Mouse (Mus musculus) MEL (cell line): ENCODE measurements at regions not wholly inside any gene's neighbourhood (a gene's known extent, or its start where the extent isn't known, plus 50 kb on each side); places are given as distances from the start of the nearest gene placed in this dataset.

ENCODE experiments used
- DNase-seq: peaks from one replicate; pipeline ENCODE4 v3.0.0; 2011; ENCODE audit warnings: low read depth, low spot score
- H3K27ac ChIP-seq: 2 replicates; pipeline ENCODE4 v1.5.1; 2012; ENCODE audit warnings: low read depth, mild to moderate bottlenecking, control low read depth, low read length, moderate library complexity; ENCODE audit not compliant: control insufficient read depth
- H3K27me3 ChIP-seq, 2 experiments: fragments of 150-350 bp in 1 of 2; sonication (generic) in 1 of 2; 2 replicates each; pipeline ENCODE4 v1.6.1; 2012; ENCODE audit warnings: low read length in 2 of 2, mild to moderate bottlenecking in 2 of 2, improper control_type of control experiment in 1 of 2, moderate library complexity in 1 of 2; ENCODE audit not compliant: insufficient read depth in 2 of 2, control insufficient read depth in 1 of 2
- H3K36me3 ChIP-seq, 2 experiments: 2 replicates each; pipeline ENCODE4 v1.6.1; 2012 to 2014; ENCODE audit warnings: low read length in 2 of 2, improper control_type of control experiment in 1 of 2, inconsistent platforms in 1 of 2, mild to moderate bottlenecking in 1 of 2; ENCODE audit not compliant: insufficient read depth in 2 of 2, control insufficient read depth in 1 of 2
- H3K4me1 ChIP-seq, 2 experiments: fragments of 150-350 bp in 1 of 2; sonication (generic) in 1 of 2; 2 replicates each; pipeline ENCODE4 v1.6.1; 2012; ENCODE audit warnings: low read length in 2 of 2, improper control_type of control experiment in 1 of 2, mild to moderate bottlenecking in 1 of 2; ENCODE audit not compliant: insufficient read depth in 2 of 2, control insufficient read depth in 1 of 2
- H3K4me3 ChIP-seq, 2 experiments: fragments of 150-350 bp in 1 of 2; sonication (generic) in 1 of 2; 2 replicates each; pipeline ENCODE4 v1.5.1; 2012; ENCODE audit warnings: low read depth in 2 of 2, low read length in 2 of 2, mild to moderate bottlenecking in 2 of 2, moderate library complexity in 2 of 2, control low read depth in 1 of 2, improper control_type of control experiment in 1 of 2; ENCODE audit not compliant: control insufficient read depth in 1 of 2, insufficient read depth in 1 of 2
- H3K79me2 ChIP-seq: 2 replicates; pipeline ENCODE4 v1.6.1; 2012; ENCODE audit warnings: mild to moderate bottlenecking, low read length, moderate library complexity; ENCODE audit not compliant: control insufficient read depth, poor library complexity, insufficient read depth
- H3K9ac ChIP-seq: 2 replicates; pipeline ENCODE4 v1.6.1; 2012; ENCODE audit warnings: low read depth, mild to moderate bottlenecking, control low read depth, low read length, moderate library complexity; ENCODE audit not compliant: control insufficient read depth, poor library complexity, severe bottlenecking
- H3K9me3 ChIP-seq: fragments of 150-350 bp; sonication (generic); replicated peaks from 2 replicates; pipeline ENCODE4 v1.6.1; 2012; ENCODE audit warnings: mild to moderate bottlenecking, low read length, improper control_type of control experiment, moderate library complexity; ENCODE audit not compliant: insufficient read depth
- BHLHE40 ChIP-seq: IDR thresholded peaks from 2 replicates; pipeline ENCODE4 v1.6.1; 2012; ENCODE audit warnings: low read depth, mild to moderate bottlenecking, inconsistent platforms, low read length, improper control_type of control experiment, borderline replicate concordance
- E2F4 ChIP-seq: IDR thresholded peaks from 2 replicates; pipeline ENCODE4 v1.6.1; 2011; ENCODE audit warnings: low read depth, low read length, improper control_type of control experiment, borderline replicate concordance
- ELF1 ChIP-seq: IDR thresholded peaks from 2 replicates; pipeline ENCODE4 v1.6.1; 2014; ENCODE audit warnings: low read depth, mild to moderate bottlenecking, inconsistent platforms, low read length, improper control_type of control experiment, moderate library complexity
- EP300 ChIP-seq, 2 experiments: IDR thresholded peaks; 2 replicates each; pipeline ENCODE4 v1.6.1; 2011; ENCODE audit warnings: improper control_type of control experiment in 2 of 2, low read length in 2 of 2, low read depth in 1 of 2, mild to moderate bottlenecking in 1 of 2
- ETS1 ChIP-seq: IDR thresholded peaks from 2 replicates; pipeline ENCODE4 v1.6.1; 2012; ENCODE audit warnings: low read depth, mild to moderate bottlenecking, inconsistent platforms, low read length, improper control_type of control experiment, moderate library complexity
- GATA1 ChIP-seq: IDR thresholded peaks from 2 replicates; pipeline ENCODE4 v1.6.1; 2011; ENCODE audit warnings: low read depth, low read length, improper control_type of control experiment
- JUND ChIP-seq: IDR thresholded peaks from 2 replicates; pipeline ENCODE4 v1.6.1; 2011; ENCODE audit warnings: low read depth, mild to moderate bottlenecking, improper control_type of control experiment, low read length
- KAT2A ChIP-seq: conservative IDR thresholded peaks from 2 replicates; pipeline ENCODE4 v1.6.1; 2012; ENCODE audit warnings: low read depth, low read length, improper control_type of control experiment, inconsistent platforms
- MAX ChIP-seq: IDR thresholded peaks from 2 replicates; pipeline ENCODE4 v1.6.1; 2011; ENCODE audit warnings: low read length, improper control_type of control experiment
- MEF2A ChIP-seq: IDR thresholded peaks from 2 replicates; pipeline ENCODE4 v1.6.1; 2014; ENCODE audit warnings: low read depth, mild to moderate bottlenecking, inconsistent platforms, low read length, improper control_type of control experiment; ENCODE audit not compliant: poor library complexity, insufficient replicate concordance, severe bottlenecking; ENCODE audit errors: extremely low read depth
- MYC ChIP-seq: IDR thresholded peaks from 2 replicates; pipeline ENCODE4 v1.6.1; 2011; ENCODE audit warnings: low read depth, mild to moderate bottlenecking, low read length, improper control_type of control experiment, moderate library complexity
- NELFE ChIP-seq: IDR thresholded peaks from 2 replicates; pipeline ENCODE4 v1.6.1; 2011; ENCODE audit warnings: low read depth, low read length, improper control_type of control experiment
- POLR2A ChIP-seq, 2 experiments: IDR thresholded peaks; 2 replicates each; pipeline ENCODE4 v1.6.1; 2011 to 2012; ENCODE audit warnings: low read length in 2 of 2, mild to moderate bottlenecking in 2 of 2, control low read depth in 1 of 2, improper control_type of control experiment in 1 of 2, low read depth in 1 of 2, moderate library complexity in 1 of 2; ENCODE audit not compliant: control insufficient read depth in 1 of 2, insufficient read depth in 1 of 2, poor library complexity in 1 of 2
- POLR2AphosphoS2 ChIP-seq: IDR thresholded peaks from 2 replicates; pipeline ENCODE4 v1.6.1; 2011; ENCODE audit warnings: low read length, improper control_type of control experiment
- SIN3A ChIP-seq: IDR thresholded peaks from 2 replicates; pipeline ENCODE4 v1.6.1; 2012; ENCODE audit warnings: low read length, improper control_type of control experiment, inconsistent platforms
- TAL1 ChIP-seq: IDR thresholded peaks from 2 replicates; pipeline ENCODE4 v1.6.1; 2012; ENCODE audit warnings: mild to moderate bottlenecking, inconsistent platforms, low read length, moderate library complexity, mixed read lengths
- TBP ChIP-seq: IDR thresholded peaks from 2 replicates; pipeline ENCODE4 v1.8.0; 2011; ENCODE audit warnings: low read depth, low read length, improper control_type of control experiment
- UBTF ChIP-seq: IDR thresholded peaks from 2 replicates; pipeline ENCODE4 v1.6.1; 2012; ENCODE audit warnings: low read depth, mild to moderate bottlenecking, inconsistent platforms, low read length, improper control_type of control experiment, moderate library complexity, borderline replicate concordance; ENCODE audit not compliant: insufficient read depth
- USF1 ChIP-seq: IDR thresholded peaks from 2 replicates; pipeline ENCODE4 v1.6.1; 2014; ENCODE audit warnings: low read depth, mild to moderate bottlenecking, inconsistent platforms, low read length, improper control_type of control experiment, moderate library complexity
- USF2 ChIP-seq, 2 experiments: IDR thresholded peaks; 2 replicates each; pipeline ENCODE4 v1.6.1; 2011 to 2012; ENCODE audit warnings: improper control_type of control experiment in 2 of 2, low read length in 2 of 2, borderline replicate concordance in 1 of 2, inconsistent platforms in 1 of 2, low read depth in 1 of 2, mild to moderate bottlenecking in 1 of 2; ENCODE audit not compliant: insufficient read depth in 1 of 2
- ZKSCAN1 ChIP-seq: IDR thresholded peaks from 2 replicates; pipeline ENCODE4 v1.6.1; 2012; ENCODE audit warnings: low read depth, mild to moderate bottlenecking, inconsistent platforms, low read length, improper control_type of control experiment, moderate library complexity
- ZMIZ1 ChIP-seq: IDR thresholded peaks from 2 replicates; pipeline ENCODE4 v1.6.1; 2012; ENCODE audit warnings: low read depth, mild to moderate bottlenecking, inconsistent platforms, low read length, improper control_type of control experiment, moderate library complexity
- ZNF384 ChIP-seq: IDR thresholded peaks from 2 replicates; pipeline ENCODE4 v1.6.1; 2012; ENCODE audit warnings: low read depth, mild to moderate bottlenecking, inconsistent platforms, low read length, improper control_type of control experiment

DNA sequence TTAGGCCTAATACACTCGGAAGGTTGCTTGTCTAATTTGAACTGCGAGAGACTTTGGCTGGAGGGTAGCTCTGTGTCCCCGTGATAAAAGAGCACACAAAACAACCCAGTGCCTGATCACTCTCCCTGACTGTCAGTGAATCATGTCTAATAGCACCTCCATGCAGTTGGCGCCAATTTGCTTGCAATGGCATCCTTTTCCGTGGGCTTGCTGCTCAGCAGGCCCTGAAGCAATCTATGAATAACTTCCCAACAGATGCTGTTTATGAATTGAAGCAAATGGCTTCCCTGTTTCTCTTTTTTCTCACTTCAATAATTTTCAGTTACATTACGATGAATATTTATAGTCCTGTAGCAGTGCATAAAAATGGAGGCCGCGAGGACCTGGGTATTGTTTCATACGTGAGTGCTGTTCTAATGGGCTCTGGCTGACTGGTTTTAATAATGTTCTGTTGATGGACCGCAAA lies 112.9 kb upstream of the Fam19a1 start:
- Histone ChIP-seq H3K79me2 (no peaks in the 10 kb centered on the region), H3K27me3 (no peaks in the 10 kb centered on the region), H3K36me3 (no peaks in the 10 kb centered on the region), H3K9me3 (no peaks in the 10 kb centered on the region), H3K27ac (no peak overlapping the region), H3K4me1 (no peaks in the 10 kb centered on the region), H3K9ac (no peak overlapping the region), H3K4me3 (no peak overlapping the region)
- TF ChIP-seq POLR2A (IDR thresholded peaks at IDR 0.05; ENCODE audit: control insufficient read depth in 1 of 2, insufficient read depth in 1 of 2, low read depth in 1 of 2, low read length in 2 of 2, poor library complexity in 1 of 2) (no peak), USF2 (IDR thresholded peaks at IDR 0.05; ENCODE audit: borderline replicate concordance in 1 of 2, insufficient read depth in 1 of 2, low read depth in 1 of 2, low read length in 2 of 2) (no peak), SIN3A (no peak), JUND (no peak), MYC (no peak), GATA1 (no peak), KAT2A (no peak), TAL1 (no peak), MEF2A (no peak), ZNF384 (no peak), E2F4 (no peak), ETS1 (no peak), TBP (no peak), POLR2AphosphoS2 (no peak), MAX (no peak), BHLHE40 (no peak), ZKSCAN1 (no peak), UBTF (no peak), ZMIZ1 (no peak)
- no peak for DNase-seq

DNA sequence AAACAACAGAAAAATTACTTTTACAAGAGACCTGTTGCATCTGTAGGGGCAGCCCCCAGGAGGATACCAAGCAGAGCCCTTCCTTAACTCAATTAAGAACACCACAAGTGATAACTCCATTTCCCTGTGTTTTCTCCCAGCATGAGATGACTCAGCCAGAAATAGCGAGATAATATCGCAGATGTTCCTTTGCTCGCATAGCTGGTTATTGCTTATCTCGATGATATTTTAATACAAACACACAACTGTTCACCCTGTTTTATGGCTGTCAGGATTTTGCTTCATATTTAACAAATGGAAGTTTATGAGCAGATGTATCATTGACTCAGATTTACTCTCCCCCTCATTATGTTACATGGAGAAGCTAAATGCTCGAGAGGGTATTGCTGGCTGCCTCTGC lies 101.7 kb upstream of the Fam19a1 start:
- DNase-seq: no peak
- H3K4me1 ChIP-seq: no peaks in the 10 kb centered on the region
- no peak overlapping the region for H3K27ac ChIP-seq
- no peaks in the 10 kb centered on the region for H3K36me3 ChIP-seq
- no peaks in the 10 kb centered on the region for H3K27me3 ChIP-seq
- H3K79me2 ChIP-seq: no peaks in the 10 kb centered on the region
- TF ChIP-seq ELF1: no peak
- TF ChIP-seq EP300 (IDR thresholded peaks at IDR 0.05; ENCODE audit: low read depth in 1 of 2, low read length in 2 of 2): no peak
- no peak for TF ChIP-seq TBP
- TF ChIP-seq POLR2A (IDR thresholded peaks at IDR 0.05; ENCODE audit: control insufficient read depth in 1 of 2, insufficient read depth in 1 of 2, low read depth in 1 of 2, low read length in 2 of 2, poor library complexity in 1 of 2): no peak
- no peak for TF ChIP-seq USF1
- no peak for TF ChIP-seq NELFE
- TF ChIP-seq E2F4: no peak
- no peak for TF ChIP-seq GATA1
- TF ChIP-seq USF2 (IDR thresholded peaks at IDR 0.05; ENCODE audit: borderline replicate concordance in 1 of 2, insufficient read depth in 1 of 2, low read depth in 1 of 2, low read length in 2 of 2): no peak
- no peaks in the 10 kb centered on the region for H3K9me3 ChIP-seq
- no peak overlapping the region for H3K9ac ChIP-seq
- no peak overlapping the region for H3K4me3 ChIP-seq
